Mouse (Mus musculus): Measurements from ENCODE around the gene Casc3. TPM values are rescaled to one million over a fixed set of nuclear protein-coding genes. Genes with fewer than 3 reads are reported as not detected.

The Casc3 gene
- polyA plus RNA-seq, 1 experiment from 2014 or later, result 56.3 TPM

DNA sequence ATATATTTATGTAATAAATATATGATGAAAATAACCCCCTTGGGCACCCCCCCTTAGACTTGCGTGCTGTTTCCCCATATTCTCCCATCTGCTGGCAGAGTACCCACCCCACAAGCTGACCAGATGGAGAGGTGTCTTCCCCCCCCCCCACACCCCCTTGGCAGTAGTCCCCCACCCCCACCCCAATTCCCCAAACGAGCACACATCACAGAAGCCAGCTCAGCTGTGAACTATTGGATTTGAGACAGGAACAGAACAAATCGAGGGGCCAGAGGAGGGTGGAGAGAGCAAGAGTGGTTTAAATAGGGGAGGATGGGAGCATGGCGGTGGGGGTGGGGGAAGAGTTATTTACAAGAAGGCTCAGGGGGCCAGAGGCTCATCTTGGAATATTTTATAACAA lies 37.0 kb upstream of the Casc3 start:
- Histone ChIP-seq H3K9ac (no peak overlapping the region), H3K4me1 (peaks cover 40% of the 10 kb centered on the region)
- 14% methylated on average over 4 of the region's 4 CpGs for WGBS

GRCm38 (mm10) chr11:98768127-98769006 lies 36.3 kb upstream of the Casc3 start:
- Histone ChIP-seq H3K27me3 (replicated peaks) (no peaks in the 10 kb centered on the region), H3K4me1 (peaks cover 44% of the 10 kb centered on the region), H3K36me3 (replicated peaks) (peaks cover 25% of the 10 kb centered on the region), H3K9me3 (no peaks in the 10 kb centered on the region), H3K4me2 (peak overlapping the region; percentile 6; the same call in 1 of the 2 replicates), H3K9ac (no peak overlapping the region), H3K4me3 (no peak overlapping the region), H3K27ac (peak overlapping the region; percentile 49)
- 18% methylated on average over 39 of the region's 39 CpGs for WGBS
- no peak for ATAC-seq (replicated peaks)

More for the DNA sequence above, 37.0 kb upstream of the Casc3 start:
- Histone ChIP-seq H3K4me3 (no peak overlapping the region), H3K9me3 (no peaks in the 10 kb centered on the region), H3K27ac (peak overlapping the region; percentile 49), H3K4me2 (peak overlapping the region; percentile 6; the same call in 1 of the 2 replicates), H3K27me3 (replicated peaks) (no peaks in the 10 kb centered on the region), H3K36me3 (replicated peaks) (peaks cover 31% of the 10 kb centered on the region)
- ATAC-seq (replicated peaks), result no peak

- Histone ChIP-seq H3K27me3 (replicated peaks) (no peaks in the 10 kb centered on the region), H3K9ac (no peak overlapping the region), H3K4me2 (no peak overlapping the region), H3K4me3 (no peak overlapping the region), H3K27ac (no peak overlapping the region), H3K4me1 (peaks cover 53% of the 10 kb centered on the region), H3K9me3 (no peaks in the 10 kb centered on the region), H3K36me3 (replicated peaks) (peaks cover 16% of the 10 kb centered on the region)
- WGBS, result 91% methylated on average over 25 of the region's 25 CpGs
- no peak for ATAC-seq (replicated peaks)
Observed at GRCm38 (mm10) chr11:98769007-98769954, 35.4 kb upstream of the Casc3 start.

DNA sequence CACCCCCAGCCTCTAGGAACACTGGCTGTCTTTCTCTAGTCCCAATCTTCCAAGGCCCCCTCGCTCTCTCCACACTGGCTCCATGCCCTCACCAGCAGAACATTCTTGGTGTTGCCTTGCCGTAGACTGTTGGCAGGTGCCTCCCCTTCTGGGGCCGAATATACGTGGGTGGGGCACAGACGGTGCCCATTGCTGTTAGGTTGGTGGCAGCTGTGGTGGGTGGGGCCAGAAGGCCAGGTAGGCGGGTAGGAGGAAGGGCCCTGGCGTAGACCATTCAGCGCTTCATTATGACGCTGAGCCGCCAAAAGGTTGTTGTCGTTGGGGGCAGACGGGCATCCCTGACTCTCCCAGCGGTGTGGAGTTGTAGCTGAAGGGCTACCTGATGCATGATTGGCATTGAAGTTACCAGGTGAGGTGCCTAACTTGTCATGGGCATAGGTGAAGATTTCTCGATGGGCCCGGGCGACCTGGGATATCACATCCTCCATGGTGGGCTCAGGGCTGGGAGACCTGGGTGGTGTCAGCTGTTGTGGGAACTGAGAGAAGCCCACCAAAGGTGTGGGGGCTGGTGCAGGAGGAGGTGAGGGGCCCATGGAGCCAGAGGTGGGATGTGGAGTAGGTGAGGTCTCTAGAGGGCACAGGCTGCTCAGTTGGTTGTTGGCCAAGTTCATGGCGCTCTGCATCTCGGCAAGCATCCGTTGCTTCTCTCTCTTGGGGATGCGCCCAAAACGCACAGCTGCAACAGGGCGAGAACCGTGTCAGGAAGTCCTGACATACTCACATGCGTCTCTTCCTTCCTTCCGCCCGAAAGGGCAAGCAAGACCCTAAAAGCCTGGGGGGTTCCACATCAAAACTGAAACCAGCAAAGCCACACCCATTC lies 34.4 kb upstream of the Casc3 start:
- Histone ChIP-seq H3K27ac (no peak overlapping the region), H3K4me1 (peaks cover 57% of the 10 kb centered on the region)
- WGBS, result 95% methylated on average over 26 of the region's 26 CpGs

GRCm38 (mm10) chr11:98771131-98771530 lies 33.6 kb upstream of the Casc3 start:
- H3K4me2 ChIP-seq, result no peak overlapping the region
- no peaks in the 10 kb centered on the region for H3K9me3 ChIP-seq
- 92% methylated on average over 18 of the region's 18 CpGs for WGBS
- no peak overlapping the region for H3K27ac ChIP-seq
- no peak overlapping the region for H3K9ac ChIP-seq
- H3K27me3 ChIP-seq (replicated peaks), result no peaks in the 10 kb centered on the region
- ATAC-seq (replicated peaks), result no peak
- no peak overlapping the region for H3K4me3 ChIP-seq
- H3K36me3 ChIP-seq (replicated peaks), result peaks cover 10% of the 10 kb centered on the region; the same call in 1 of the 2 replicates
- H3K4me1 ChIP-seq, result peaks cover 58% of the 10 kb centered on the region

More for the DNA sequence above, 34.4 kb upstream of the Casc3 start:
- H3K27me3 ChIP-seq (replicated peaks), result no peaks in the 10 kb centered on the region
- no peak overlapping the region for H3K9ac ChIP-seq
- H3K36me3 ChIP-seq (replicated peaks), result peaks cover 10% of the 10 kb centered on the region; the same call in 1 of the 2 replicates
- ATAC-seq (replicated peaks), result no peak
- H3K4me3 ChIP-seq, result no peak overlapping the region
- H3K4me2 ChIP-seq, result no peak overlapping the region
- H3K9me3 ChIP-seq, result no peaks in the 10 kb centered on the region

GRCm38 (mm10) chr11:98771844-98772525 lies 32.7 kb upstream of the Casc3 start:
- peaks cover 57% of the 10 kb centered on the region for H3K4me1 ChIP-seq
- H3K27me3 ChIP-seq (replicated peaks), result no peaks in the 10 kb centered on the region
- H3K27ac ChIP-seq, result no peak overlapping the region
- no peak overlapping the region for H3K9ac ChIP-seq
- peaks cover 10% of the 10 kb centered on the region; the same call in 1 of the 2 replicates for H3K36me3 ChIP-seq (replicated peaks)
- ATAC-seq (replicated peaks), result no peak
- WGBS, result 95% methylated on average over 11 of the region's 11 CpGs
- no peak overlapping the region for H3K4me3 ChIP-seq
- no peaks in the 10 kb centered on the region for H3K9me3 ChIP-seq
- no peak overlapping the region for H3K4me2 ChIP-seq

- no peak overlapping the region for H3K27ac ChIP-seq
- H3K4me3 ChIP-seq, result no peak overlapping the region
- H3K4me1 ChIP-seq, result peaks cover 53% of the 10 kb centered on the region
- 79% methylated on average over 8 of the region's 8 CpGs for WGBS
- H3K36me3 ChIP-seq (replicated peaks), result peaks cover 10% of the 10 kb centered on the region; the same call in 1 of the 2 replicates
- no peak for ATAC-seq (replicated peaks)
- H3K9ac ChIP-seq, result no peak overlapping the region
- no peaks in the 10 kb centered on the region for H3K9me3 ChIP-seq
- no peaks in the 10 kb centered on the region for H3K27me3 ChIP-seq (replicated peaks)
- no peak overlapping the region for H3K4me2 ChIP-seq
Observed at GRCm38 (mm10) chr11:98772667-98773171, 32.0 kb upstream of the Casc3 start.

DNA sequence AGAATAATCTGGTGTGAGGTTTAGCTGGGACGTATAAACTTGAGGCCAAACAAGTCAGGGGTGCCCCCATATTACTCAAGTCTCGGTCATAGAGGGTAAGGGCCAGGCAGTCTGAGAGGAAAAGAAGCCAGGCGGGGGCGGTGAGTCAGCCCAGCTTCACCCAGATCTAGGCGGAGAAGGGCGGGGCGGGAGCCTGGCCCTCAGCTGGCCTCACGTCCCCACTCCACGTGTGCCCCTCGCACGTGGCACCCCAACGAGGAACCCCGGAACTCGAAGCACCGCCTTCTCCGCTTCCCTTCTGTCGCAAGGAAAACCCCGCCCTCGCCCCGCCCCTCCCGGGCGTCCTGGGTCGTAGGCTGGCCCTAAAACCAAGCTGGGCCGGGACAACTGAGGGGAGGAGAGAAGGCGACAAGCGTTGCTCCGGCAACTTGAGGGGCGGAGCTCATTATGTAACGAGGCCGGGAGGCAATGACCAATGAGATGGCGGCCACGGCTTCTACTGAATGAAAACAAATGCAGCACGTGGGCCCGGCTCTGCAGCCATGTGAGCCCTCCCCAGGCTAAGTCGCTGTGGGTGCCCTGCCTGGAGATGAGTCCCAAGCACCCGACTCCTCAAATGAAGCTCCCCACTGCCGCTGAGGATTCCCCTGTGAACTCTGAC lies 30.9 kb upstream of the Casc3 start:
- H3K27me3 ChIP-seq (replicated peaks), result no peaks in the 10 kb centered on the region
- H3K4me1 ChIP-seq, result peaks cover 43% of the 10 kb centered on the region
- peak overlapping the region; percentile 97 for H3K4me2 ChIP-seq
- WGBS, result under 1% methylated on average over 37 of the region's 37 CpGs
- H3K9ac ChIP-seq, result peak overlapping the region; percentile 49; the same call in 1 of the 2 replicates
- peaks cover 9% of the 10 kb centered on the region; the same call in 1 of the 2 replicates for H3K36me3 ChIP-seq (replicated peaks)
- 0 out of 2 replicates have a peak overlapping the region, but pooled peaks have one; percentile 75 for H3K27ac ChIP-seq
- no peaks in the 10 kb centered on the region for H3K9me3 ChIP-seq
- peak; percentile 57 for ATAC-seq (replicated peaks)
- H3K4me3 ChIP-seq, result peak overlapping the region; percentile 44

- peak; percentile 35 for ATAC-seq (replicated peaks)
Observed at GRCm38 (mm10) chr11:98774582-98775347, 29.9 kb upstream of the Casc3 start, which contains the start of gene Nr1d1. Nr1d1 (minus strand) TSS chr11:98775333.

More at GRCm38 (mm10) chr11:98774582-98775347, 29.9 kb upstream of the Casc3 start, which contains the start of gene Nr1d1:
- peak within 1 kb of the TSS; percentile 75 for H3K27ac ChIP-seq
- H3K9me3 ChIP-seq, result no peaks in the 10 kb centered on the region
- whole genome bisulfite sequencing, result 1% methylated on average over 22 of the region's 22 CpGs
- H3K9ac ChIP-seq, result peak within 1 kb of the TSS; percentile 49
- no peaks in the 10 kb centered on the region for H3K27me3 ChIP-seq (replicated peaks)
- H3K4me1 ChIP-seq, result peaks cover 41% of the 10 kb centered on the region
- H3K4me2 ChIP-seq, result peak within 1 kb of the TSS; percentile 97
- H3K36me3 ChIP-seq (replicated peaks), result peaks cover 4% of the 10 kb centered on the region; the same call in 1 of the 2 replicates
- peak within 1 kb of the TSS; percentile 44 for H3K4me3 ChIP-seq
